Mouse (Mus musculus) kidney, adult 2 months (tissue): Measurements from ENCODE around the gene Cops7a. TPM values are rescaled to one million over a fixed set of nuclear protein-coding genes. Genes with fewer than 3 reads are reported as not detected.

Experiments
- DNase-seq: peaks from one replicate; pipeline ENCODE4 v3.0.0; 2021
- H3K27ac ChIP-seq: fragments of 200-500 bp; 2 replicates; pipeline ENCODE4 v1.5.1; 2012; ENCODE audit warnings: low read depth, low read length, control low read depth, inconsistent platforms; ENCODE audit not compliant: insufficient read depth
- H3K27me3 ChIP-seq: fragments of 200-500 bp; replicated peaks from 2 replicates; pipeline ENCODE4 v1.6.1; 2012; ENCODE audit warnings: mild to moderate bottlenecking, moderate library complexity, low read length, inconsistent platforms; ENCODE audit not compliant: control insufficient read depth, insufficient read depth
- H3K36me3 ChIP-seq: fragments of 200-500 bp; 2 replicates; pipeline ENCODE4 v1.6.1; 2012; ENCODE audit warnings: mild to moderate bottlenecking, moderate library complexity, low read length, inconsistent platforms; ENCODE audit not compliant: control insufficient read depth, insufficient read depth
- H3K4me1 ChIP-seq: fragments of 200-500 bp; 2 replicates; pipeline ENCODE4 v1.6.1; 2011; ENCODE audit warnings: low read length; ENCODE audit not compliant: control insufficient read depth, insufficient read depth
- H3K4me3 ChIP-seq: fragments of 200-500 bp; 2 replicates; pipeline ENCODE4 v1.5.1; 2011; ENCODE audit warnings: mild to moderate bottlenecking, low read depth, low read length, control low read depth; ENCODE audit not compliant: insufficient read depth
- CTCF ChIP-seq: fragments of 200-500 bp; conservative IDR thresholded peaks from 2 replicates; pipeline ENCODE4 v1.5.1; 2011; ENCODE audit warnings: low read depth, mild to moderate bottlenecking, control low read depth, low read length, moderate library complexity, mixed read lengths; ENCODE audit not compliant: insufficient read depth, insufficient read length
- POLR2A ChIP-seq: fragments of 200-500 bp; IDR thresholded peaks from one replicate; pipeline ENCODE4 v1.6.1; 2011; ENCODE audit warnings: low read depth, low read length, control low read depth
- WGBS: fragments of 180-500 bp; shearing (Covaris S2); methylation state at CpG from one replicate; pipeline ENCODE4 v1.1.7; 2018; 5-methylcytosine and 5-hydroxymethylcytosine counted together
- polyA plus RNA-seq: library from polyadenylated mRNA; depleted of rRNA; stranded (reverse); fragments of >200 nt; gene quantifications from 2 replicates; pipeline ENCODE4 v1.2.3, GENCODE M21; 2012

Gene Cops7a
- polyA plus RNA-seq, 1 experiment, result 276 TPM

GRCm38 (mm10) chr6:124999546-124999945 lies 34.2 kb upstream of the Cops7a start:
- no peak overlapping the region for H3K4me3 ChIP-seq
- H3K27me3 ChIP-seq, result 0 out of 2 replicates have a peak, but pooled peaks cover 1% of the 10 kb centered on the region
- no peak for DNase-seq
- H3K4me1 ChIP-seq, result no peaks in the 10 kb centered on the region
- H3K27ac ChIP-seq, result no peak overlapping the region
- no peaks in the 10 kb centered on the region for H3K36me3 ChIP-seq
- no peak for TF ChIP-seq POLR2A
- TF ChIP-seq CTCF, result no peak
- WGBS, result 41% methylated on average over 10 of the region's 10 CpGs

GRCm38 (mm10) chr6:124999091-124999490 lies 33.8 kb upstream of the Cops7a start:
- TF ChIP-seq CTCF (no peak), POLR2A (no peak)
- Histone ChIP-seq H3K4me3 (no peak overlapping the region), H3K27ac (no peak overlapping the region), H3K4me1 (no peaks in the 10 kb centered on the region), H3K36me3 (no peaks in the 10 kb centered on the region), H3K27me3 (0 out of 2 replicates have a peak, but pooled peaks cover 1% of the 10 kb centered on the region)
- DNase-seq, result no peak
- WGBS, result 47% methylated on average over 14 of the region's 14 CpGs

GRCm38 (mm10) chr6:124998066-124998465 lies 32.7 kb upstream of the Cops7a start:
- 3% methylated on average over 8 of the region's 8 CpGs for WGBS

GRCm38 (mm10) chr6:124996551-124997501 lies 31.5 kb upstream of the Cops7a start, which contains the start of gene Pianp:
TSS of gene Pianp (plus strand) at chr6:124996694.
- WGBS, result 2% methylated on average over 72 of the region's 78 CpGs
- Histone ChIP-seq H3K27me3 (0 out of 2 replicates have a peak, but pooled peaks cover 1% of the 10 kb centered on the region), H3K27ac (no peak within 1 kb of the TSS), H3K36me3 (no peaks in the 10 kb centered on the region), H3K4me1 (no peaks in the 10 kb centered on the region), H3K4me3 (peak within 1 kb of the TSS; percentile 34)
- peak; percentile 55 for DNase-seq
- TF ChIP-seq CTCF, result no peak
- no peak for TF ChIP-seq POLR2A

More at GRCm38 (mm10) chr6:124998066-124998465, 32.7 kb upstream of the Cops7a start:
- Histone ChIP-seq H3K27me3 (0 out of 2 replicates have a peak, but pooled peaks cover 1% of the 10 kb centered on the region), H3K27ac (no peak overlapping the region), H3K36me3 (no peaks in the 10 kb centered on the region), H3K4me3 (no peak overlapping the region), H3K4me1 (no peaks in the 10 kb centered on the region)
- no peak for DNase-seq
- TF ChIP-seq POLR2A, result no peak
- TF ChIP-seq CTCF, result no peak

- H3K27ac ChIP-seq, result no peak overlapping the region
- no peaks in the 10 kb centered on the region for H3K36me3 ChIP-seq
- no peak for TF ChIP-seq CTCF
- no peak for TF ChIP-seq POLR2A
- H3K27me3 ChIP-seq, result 0 out of 2 replicates have a peak, but pooled peaks cover 1% of the 10 kb centered on the region
- H3K4me1 ChIP-seq, result no peaks in the 10 kb centered on the region
- DNase-seq, result no peak
- WGBS, result 55% methylated on average over 8 of the region's 8 CpGs
- H3K4me3 ChIP-seq, result no peak overlapping the region
Measured at GRCm38 (mm10) chr6:124995831-124996403, 30.6 kb upstream of the Cops7a start.

- 83% methylated on average over 7 of the region's 7 CpGs for WGBS
- Histone ChIP-seq H3K36me3 (no peaks in the 10 kb centered on the region), H3K4me1 (no peaks in the 10 kb centered on the region), H3K4me3 (no peak overlapping the region), H3K27me3 (0 out of 2 replicates have a peak, but pooled peaks cover 1% of the 10 kb centered on the region), H3K27ac (no peak overlapping the region)
- no peak for TF ChIP-seq CTCF
- no peak for DNase-seq
Measured at GRCm38 (mm10) chr6:124995246-124995645, 29.9 kb upstream of the Cops7a start.

GRCm38 (mm10) chr6:124993876-124994275 lies 28.5 kb upstream of the Cops7a start:
- DNase-seq, result no peak
- TF ChIP-seq POLR2A, result no peak
- TF ChIP-seq CTCF, result no peak
- H3K4me3 ChIP-seq, result no peak overlapping the region
- 0 out of 2 replicates have a peak, but pooled peaks cover 1% of the 10 kb centered on the region for H3K27me3 ChIP-seq
- no peaks in the 10 kb centered on the region for H3K4me1 ChIP-seq
- no peaks in the 10 kb centered on the region for H3K36me3 ChIP-seq
- no peak overlapping the region for H3K27ac ChIP-seq
- 19% methylated on average over 11 of the region's 11 CpGs for WGBS
